ENCODE assay signal across 8 mouse cellular contexts in genomic region chr11:95006525-95007219, GRCm38 (mm10). TPM values are rescaled to one million over a fixed set of nuclear protein-coding genes. Genes with fewer than 3 reads are reported as not detected.
A peak's percentile ranks its signal among the peaks of the same experiment; 100 is the strongest.
DNase-seq lines count a peak whose midpoint lies in the region; ATAC-seq and TF ChIP-seq lines count a peak whose summit lies in the region.

No protein-coding gene starts in this region.

- no peak for ATAC-seq in cerebellum, adult (ENCODE audit: insufficient number of reproducible peaks, low FRiP score, low TSS enrichment)
- peak; percentile 51 for ATAC-seq in hindbrain, embryonic 16.5 days

- peak; percentile 79 for DNase-seq in cerebellum, adult 11-12 months
- DNase-seq in cerebellum, postnatal 4 days (ENCODE audit: low spot score in 2 of 2) = peak; percentile 78 to 88
- peak; percentile 91 for DNase-seq in gastrocnemius, adult 2 months
- DNase-seq in limb, embryonic 10.5 days (ENCODE audit: low spot score) = peak; percentile 86
- peak; percentile 79 for DNase-seq in mesoderm, embryonic 11.5 days (ENCODE audit: low read depth, low spot score)

- H3K27ac ChIP-seq in gastrocnemius, adult 2 months = peak overlapping the region; percentile 82
- peak overlapping the region; percentile 84 for H3K27ac ChIP-seq in hindbrain, embryonic 16.5 days (ENCODE audit: low read depth, low read length)
- H3K27ac ChIP-seq in limb, embryonic 10.5 days = peak overlapping the region; percentile 84
- no peak overlapping the region for H3K27ac ChIP-seq in small intestine, adult 2 months (ENCODE audit: insufficient read depth, low read depth, low read length)

- H3K36me3 ChIP-seq in hindbrain, embryonic 16.5 days (ENCODE audit: control insufficient read depth, insufficient read depth, low read length) = peaks cover 30% of the 10 kb centered on the region
- H3K36me3 ChIP-seq in limb, embryonic 10.5 days = peaks cover 44% of the 10 kb centered on the region
- H3K36me3 ChIP-seq in small intestine, adult 2 months (ENCODE audit: control insufficient read depth, insufficient read depth, low read length) = peaks cover 27% of the 10 kb centered on the region

- intact Hi-C loops in gastrocnemius, adult 2 months (cut with DNase I) = no loop called here

- peaks cover 34% of the 10 kb centered on the region for H3K4me1 ChIP-seq in hindbrain, embryonic 16.5 days (ENCODE audit: control insufficient read depth, insufficient read depth, low read depth, low read length)
- peaks cover 52% of the 10 kb centered on the region for H3K4me1 ChIP-seq in limb, embryonic 10.5 days
- peaks cover 9% of the 10 kb centered on the region; the same call in 1 of the 2 replicates for H3K4me1 ChIP-seq in small intestine, adult 2 months (ENCODE audit: control insufficient read depth, insufficient read depth, insufficient read length, low read length)

- no peaks in the 10 kb centered on the region for H3K27me3 ChIP-seq in hindbrain, embryonic 16.5 days (replicated peaks; ENCODE audit: control insufficient read depth, insufficient read depth, low read length)
- H3K27me3 ChIP-seq in limb, embryonic 10.5 days (ENCODE audit: low read depth, poor library complexity, severe bottlenecking) = no peaks in the 10 kb centered on the region
- H3K27me3 ChIP-seq in small intestine, adult 2 months (ENCODE audit: control insufficient read depth, insufficient read depth, low read length) = peaks cover 17% of the 10 kb centered on the region

- no peaks in the 10 kb centered on the region for H3K9me3 ChIP-seq in hindbrain, embryonic 16.5 days (ENCODE audit: control insufficient read depth, low read length)
- H3K9me3 ChIP-seq in limb, embryonic 10.5 days (replicated peaks) = no peaks in the 10 kb centered on the region

- H3K4me3 ChIP-seq in gastrocnemius, adult 2 months = peak overlapping the region; percentile 77
- peak overlapping the region; percentile 37 for H3K4me3 ChIP-seq in hindbrain, embryonic 16.5 days (ENCODE audit: low read length)
- H3K4me3 ChIP-seq in limb, embryonic 10.5 days = peak overlapping the region; percentile 54
- H3K4me3 ChIP-seq in small intestine, adult 2 months (ENCODE audit: low read depth, low read length) = peak overlapping the region; percentile 70

- peak overlapping the region; percentile 52 for H3K9ac ChIP-seq in hindbrain, embryonic 16.5 days (ENCODE audit: low read depth, low read length)

- TF ChIP-seq POLR2A in small intestine, adult 2 months (IDR thresholded peaks at IDR 0.05; ENCODE audit: low read depth, low read length) = no peak

- peak; percentile 14 for TF ChIP-seq CTCF in gastrocnemius, adult 2 months (IDR thresholded peaks at IDR 0.05)
- TF ChIP-seq CTCF in small intestine, adult 2 months (IDR thresholded peaks at IDR 0.05; ENCODE audit: extremely low read depth, insufficient read length, insufficient replicate concordance, low read depth, low read length) = peak; percentile 25; the same call in 1 of the 2 replicates

- peak overlapping the region; percentile 69 for H3K4me2 ChIP-seq in hindbrain, embryonic 16.5 days (ENCODE audit: low read length)

- WGBS in hindbrain, embryonic 16.5 days = 2% methylated on average over 27 of the region's 27 CpGs
- 3% methylated on average over 27 of the region's 27 CpGs for WGBS in limb, embryonic 10.5 days
- WGBS in small intestine, adult 2 months = 2% methylated on average over 27 of the region's 27 CpGs

RNA-seq across cellular contexts. Expression of gene Samd14, which starts 3.0 kb away (rescaled TPM):
- total RNA-seq in gastrocnemius, adult 2 months (2021) = under 1 TPM; 0.28 to 0.42 TPM
- 160 and 181 TPM in 2 replicates for polyA plus RNA-seq in hindbrain, embryonic 16.5 days (2015; fragmentation: Nextera tagmentation; extraction: Ambion mirVana)
- 29.7 and 39.2 TPM in 2 replicates for polyA plus RNA-seq in limb, embryonic 10.5 days (2016; fragmentation: Nextera tagmentation; extraction: Ambion mirVana)
- 3.3 and 7.2 TPM in 2 replicates for polyA plus RNA-seq in small intestine, adult 2 months (2012; rRNA removed)

RNA-seq across cellular contexts. Expression of gene Ppp1r9b, which starts 15.8 kb away (rescaled TPM):
- 10 to 100 TPM; 18.3 to 25.7 TPM for total RNA-seq in gastrocnemius, adult 2 months (2021)
- polyA plus RNA-seq in hindbrain, embryonic 16.5 days (2015; fragmentation: Nextera tagmentation; extraction: Ambion mirVana) = 17.8 and 18.8 TPM in 2 replicates
- 9.9 and 10.8 TPM in 2 replicates for polyA plus RNA-seq in limb, embryonic 10.5 days (2016; fragmentation: Nextera tagmentation; extraction: Ambion mirVana)
- polyA plus RNA-seq in small intestine, adult 2 months (2012; rRNA removed) = 17.0 and 29.4 TPM in 2 replicates

RNA-seq across cellular contexts. Expression of gene Sgca, which starts 30.5 kb away (rescaled TPM):
- total RNA-seq in gastrocnemius, adult 2 months (2021) = 100 to 1,000 TPM; 252 to 278 TPM
- 0.24 and 1.3 TPM in 2 replicates for polyA plus RNA-seq in hindbrain, embryonic 16.5 days (2015; fragmentation: Nextera tagmentation; extraction: Ambion mirVana)
- 0.23 TPM in 1 of 2 replicates, not detected in the other for polyA plus RNA-seq in limb, embryonic 10.5 days (2016; fragmentation: Nextera tagmentation; extraction: Ambion mirVana)
- polyA plus RNA-seq in small intestine, adult 2 months (2012; rRNA removed) = 1.7 and 3.7 TPM in 2 replicates

RNA-seq across cellular contexts. Expression of gene Pdk2, which starts 34.5 kb away (rescaled TPM):
- 100 to 1,000 TPM; 471 to 485 TPM for total RNA-seq in gastrocnemius, adult 2 months (2021)
- 34.6 and 42.1 TPM in 2 replicates for polyA plus RNA-seq in hindbrain, embryonic 16.5 days (2015; fragmentation: Nextera tagmentation; extraction: Ambion mirVana)
- polyA plus RNA-seq in limb, embryonic 10.5 days (2016; fragmentation: Nextera tagmentation; extraction: Ambion mirVana) = 9.8 and 21.2 TPM in 2 replicates
- 67.7 and 167 TPM in 2 replicates for polyA plus RNA-seq in small intestine, adult 2 months (2012; rRNA removed)

RNA-seq across cellular contexts. Expression of gene Hils1, which starts 39.3 kb away (rescaled TPM):
- total RNA-seq in gastrocnemius, adult 2 months (2021) = not detected
- not detected in 2 replicates for polyA plus RNA-seq in hindbrain, embryonic 16.5 days (2015; fragmentation: Nextera tagmentation; extraction: Ambion mirVana)
- not detected in 2 replicates for polyA plus RNA-seq in limb, embryonic 10.5 days (2016; fragmentation: Nextera tagmentation; extraction: Ambion mirVana)
- polyA plus RNA-seq in small intestine, adult 2 months (2012; rRNA removed) = 0.14 TPM in 1 of 2 replicates, not detected in the other
